Mouse (Mus musculus) heart, adult 2 months (tissue): Measurements from ENCODE around the gene Gm10392. TPM values are rescaled to one million over a fixed set of nuclear protein-coding genes. Genes with fewer than 3 reads are reported as not detected.

Experiments
- DNase-seq, 2 experiments: peaks; one replicate each; pipeline ENCODE4 v3.0.0; 2021
- H3K27ac ChIP-seq: fragments of 200-600 bp; 2 replicates; pipeline ENCODE4 v1.8.1; 2022
- H3K27me3 ChIP-seq: fragments of 200-500 bp; 2 replicates; pipeline ENCODE4 v1.6.1; 2012; ENCODE audit warnings: mild to moderate bottlenecking, low read length, inconsistent platforms, mixed read lengths; ENCODE audit not compliant: control insufficient read depth, insufficient read depth
- H3K36me3 ChIP-seq: fragments of 200-500 bp; 2 replicates; pipeline ENCODE4 v1.6.1; 2012; ENCODE audit warnings: low read length, inconsistent platforms; ENCODE audit not compliant: control insufficient read depth, insufficient read depth
- H3K4me1 ChIP-seq: fragments of 200-500 bp; 2 replicates; pipeline ENCODE4 v1.6.1; 2011; ENCODE audit warnings: low read length; ENCODE audit not compliant: control insufficient read depth, insufficient read depth
- H3K4me3 ChIP-seq: fragments of 200-600 bp; 2 replicates; pipeline ENCODE4 v1.8.1; 2022
- H3K79me2 ChIP-seq: fragments of 200-500 bp; replicated peaks from 2 replicates; pipeline ENCODE4 v1.6.1; 2012; ENCODE audit warnings: mild to moderate bottlenecking, inconsistent platforms, low read length, moderate library complexity, mixed read lengths; ENCODE audit not compliant: control insufficient read depth, insufficient read depth
- H3K9ac ChIP-seq: fragments of 200-500 bp; 2 replicates; pipeline ENCODE4 v1.6.1; 2012; ENCODE audit warnings: low read depth, mild to moderate bottlenecking, control low read depth, inconsistent platforms, low read length, mixed read lengths
- CTCF ChIP-seq: fragments of 200-600 bp; IDR thresholded peaks from 2 replicates; pipeline ENCODE4 v1.8.1; 2022; ENCODE audit warnings: antibody characterized with exemption, mild to moderate bottlenecking, moderate library complexity
- EP300 ChIP-seq: fragments of 200-500 bp; IDR thresholded peaks from 2 replicates; pipeline ENCODE4 v1.6.1; 2011; ENCODE audit warnings: low read depth, low read length, control low read depth; ENCODE audit not compliant: insufficient read depth
- POLR2A ChIP-seq: fragments of 200-500 bp; IDR thresholded peaks from 2 replicates; pipeline ENCODE4 v1.6.1; 2011; ENCODE audit warnings: mild to moderate bottlenecking, low read depth, low read length, control low read depth; ENCODE audit not compliant: insufficient read depth
- WGBS: fragments of 180-500 bp; shearing (Covaris S2); methylation state at CpG from one replicate; pipeline ENCODE4 v1.1.7; 2018; 5-methylcytosine and 5-hydroxymethylcytosine counted together
- intact Hi-C: fragments of 180-260 bp; cut with DNase I; formaldehyde crosslinking; loops from one replicate; pipeline ENCODE4 v1.15.1; 2025
- polyA plus RNA-seq: library from polyadenylated mRNA; depleted of rRNA; stranded (reverse); fragments of >200 nt; gene quantifications from 2 replicates; pipeline ENCODE4 v1.2.3, GENCODE M21; 2012
- total RNA-seq, 2 experiments: library from RNA; stranded (reverse); gene quantifications; 2 replicates each; pipeline ENCODE4 v1.2.3; 2021

The Gm10392 gene
- total and polyA plus RNA-seq, 3 experiments = 0.06 TPM; not detected in 2

GRCm38 (mm10) chr11:77494782-77495181 is 24.2 kb downstream of the Gm10392 start:
- 43% methylated on average over 6 of the region's 6 CpGs for WGBS
- Histone ChIP-seq H3K4me3 (peak overlapping the region; percentile 61), H3K4me1 (peaks cover 34% of the 10 kb centered on the region), H3K9ac (peak overlapping the region; percentile 93), H3K27ac (peak overlapping the region; percentile 90), H3K79me2 (peaks cover 7% of the 10 kb centered on the region), H3K27me3 (no peaks in the 10 kb centered on the region), H3K36me3 (no peaks in the 10 kb centered on the region; the same call in none of the 2 replicates)
- intact Hi-C loops = loop anchor here (5.0 to 10.0 kb wide), 3 partner anchors 113 to 310 kb away; partner anchors contain the start of genes Ssh2 and Taok1
- DNase-seq = no peak
- no peak for TF ChIP-seq CTCF
- no peak for TF ChIP-seq EP300
- no peak for TF ChIP-seq POLR2A

- TF ChIP-seq POLR2A (no peak), CTCF (no peak), EP300 (no peak)
- intact Hi-C loops = loop anchor here (5.0 to 10.0 kb wide), 3 partner anchors 113 to 310 kb away; partner anchors contain the start of genes Ssh2 and Taok1
- no peaks in the 10 kb centered on the region for H3K27me3 ChIP-seq
- WGBS = 14% methylated on average over 4 of the region's 4 CpGs
- H3K9ac ChIP-seq = peak overlapping the region; percentile 93
- peaks cover 34% of the 10 kb centered on the region for H3K4me1 ChIP-seq
- H3K79me2 ChIP-seq = peaks cover 7% of the 10 kb centered on the region
- DNase-seq = no peak
- H3K27ac ChIP-seq = peak overlapping the region; percentile 90
- H3K36me3 ChIP-seq = no peaks in the 10 kb centered on the region; the same call in none of the 2 replicates
- peak overlapping the region; percentile 61 for H3K4me3 ChIP-seq
These were observed 24.7 kb downstream of the Gm10392 start for GRCm38 (mm10) chr11:77494344-77494676.

- intact Hi-C loops = loop anchor here (2.0 to 10.0 kb wide), 4 partner anchors 114 to 311 kb away; partner anchors contain the start of genes Ssh2 and Taok1
These were observed 25.3 kb downstream of the Gm10392 start, which contains the start of gene Git1 for GRCm38 (mm10) chr11:77493512-77494343. Git1 (plus strand) TSS chr11:77493562.

GRCm38 (mm10) chr11:77492911-77493332 is 26.1 kb downstream of the Gm10392 start:
- H3K27me3 ChIP-seq = no peaks in the 10 kb centered on the region
- peak; percentile 96 to 97 for DNase-seq
- peak overlapping the region; percentile 71 for H3K4me3 ChIP-seq
- peaks cover 7% of the 10 kb centered on the region for H3K79me2 ChIP-seq
- H3K27ac ChIP-seq = peak overlapping the region; percentile 96
- peak overlapping the region; percentile 80 for H3K9ac ChIP-seq
- WGBS = 2% methylated on average over 29 of the region's 32 CpGs
- no peaks in the 10 kb centered on the region; the same call in none of the 2 replicates for H3K36me3 ChIP-seq
- peak; percentile 61; the same call in 1 of the 2 replicates for TF ChIP-seq EP300
- TF ChIP-seq POLR2A = peak; percentile 73
- peak; percentile 50 for TF ChIP-seq CTCF
- intact Hi-C loops = loop anchor here (2.0 to 10.0 kb wide), 4 partner anchors 114 to 312 kb away; partner anchors contain the start of genes Ssh2 and Taok1
- H3K4me1 ChIP-seq = peaks cover 26% of the 10 kb centered on the region

More at GRCm38 (mm10) chr11:77493512-77494343, 25.3 kb downstream of the Gm10392 start, which contains the start of gene Git1:
- Histone ChIP-seq H3K79me2 (peaks cover 7% of the 10 kb centered on the region), H3K4me3 (peak within 1 kb of the TSS; percentile 71), H3K27me3 (no peaks in the 10 kb centered on the region), H3K9ac (peak within 1 kb of the TSS; percentile 93), H3K36me3 (no peaks in the 10 kb centered on the region; the same call in none of the 2 replicates), H3K27ac (peak within 1 kb of the TSS; percentile 96), H3K4me1 (peaks cover 32% of the 10 kb centered on the region)
- no peak for TF ChIP-seq POLR2A
- 0 out of 2 replicates have a peak, but pooled peaks have one; percentile 10 for TF ChIP-seq CTCF
- no peak for TF ChIP-seq EP300
- 2% methylated on average over 73 of the region's 74 CpGs for WGBS
- peak; percentile 71 to 74 for DNase-seq

GRCm38 (mm10) chr11:77492311-77492871 is 26.6 kb downstream of the Gm10392 start:
- DNase-seq = peak in 1 of 2 experiments; percentile 44
- Histone ChIP-seq H3K36me3 (no peaks in the 10 kb centered on the region; the same call in none of the 2 replicates), H3K4me1 (peaks cover 23% of the 10 kb centered on the region), H3K27me3 (no peaks in the 10 kb centered on the region), H3K79me2 (peaks cover 7% of the 10 kb centered on the region), H3K9ac (peak overlapping the region; percentile 80), H3K27ac (peak overlapping the region; percentile 96), H3K4me3 (peak overlapping the region; percentile 71)
- no peak for TF ChIP-seq POLR2A
- TF ChIP-seq CTCF = no peak
- no peak for TF ChIP-seq EP300
- intact Hi-C loops = loop anchor here (2.0 to 10.0 kb wide), 4 partner anchors 115 to 312 kb away; partner anchors contain the start of genes Ssh2 and Taok1
- WGBS = under 1% methylated on average over 18 of the region's 18 CpGs
